8 mouse cellular contexts compared by ENCODE assay signal in genomic region chr9:45985229-45985567, GRCm38 (mm10). TPM values are rescaled to one million over a fixed set of nuclear protein-coding genes. Genes with fewer than 3 reads are reported as not detected.
DNase-seq lines count a peak whose midpoint lies in the region; ATAC-seq lines count a peak whose summit lies in the region.

No protein-coding gene starts in this region.

- ATAC-seq in hindbrain, embryonic 14.5 days (ENCODE audit: low FRiP score), result peak; percentile 70

- peaks cover 36% of the 10 kb centered on the region for H3K4me1 ChIP-seq in hindbrain, embryonic 14.5 days (replicated peaks; ENCODE audit: control insufficient read depth, insufficient read depth, low read length)

- H3K9ac ChIP-seq in hindbrain, embryonic 14.5 days, result peak overlapping the region; percentile 96

- H3K36me3 ChIP-seq in hindbrain, embryonic 14.5 days (replicated peaks; ENCODE audit: control insufficient read depth, insufficient read depth), result no peaks in the 10 kb centered on the region

- no peaks in the 10 kb centered on the region for H3K9me3 ChIP-seq in hindbrain, embryonic 14.5 days (ENCODE audit: control insufficient read depth, low read length)

- DNase-seq in ovary, adult 18-20 months (ENCODE audit: low spot score), result peak; percentile 31
- no peak for DNase-seq in ovary, postnatal 10 days (ENCODE audit: low spot score)
- DNase-seq in cerebellum, postnatal 10 days, result peak; percentile 87 to 90
- peak; percentile 73 for DNase-seq in gastrocnemius, adult 18-20 months (ENCODE audit: low spot score)
- DNase-seq in hindbrain, embryonic 14.5 days (ENCODE audit: low spot score), result peak; percentile 68
- DNase-seq in layer of hippocampus, postnatal 36 days, result peak; percentile 45 to 64
- peak; percentile 85 for DNase-seq in lung, postnatal 14 days
- peak; percentile 24 for DNase-seq in retina, postnatal 7 days (ENCODE audit: low read depth, low spot score)

- no peaks in the 10 kb centered on the region for H3K27me3 ChIP-seq in hindbrain, embryonic 14.5 days (ENCODE audit: control insufficient read depth, insufficient read depth, low read length)

- H3K4me3 ChIP-seq in hindbrain, embryonic 14.5 days (replicated peaks; ENCODE audit: low read length), result peak overlapping the region; percentile 96

- H3K27ac ChIP-seq in hindbrain, embryonic 14.5 days, result peak overlapping the region; percentile 97

- peak overlapping the region; percentile 70 for H3K4me2 ChIP-seq in hindbrain, embryonic 14.5 days (replicated peaks)

- 0% methylated on average over 4 of the region's 4 CpGs for WGBS in hindbrain, embryonic 14.5 days

RNA-seq across cellular contexts. Expression of gene Pafah1b2, which starts 27.3 kb away (rescaled TPM):
- total RNA-seq in gastrocnemius, adult 18-20 months (2021), result 10 to 100 TPM; 23.6 to 32.0 TPM
- polyA plus RNA-seq in hindbrain, embryonic 14.5 days (2014; fragmentation: Nextera tagmentation; extraction: Ambion mirVana), result 289 and 303 TPM in 2 replicates
- total RNA-seq in layer of hippocampus, postnatal 36 days (2021), result 100 to 1,000 TPM; 227 to 234 TPM

RNA-seq across cellular contexts. Expression of gene Sik3, which starts 27.4 kb away (rescaled TPM):
- 10 to 100 TPM; 37.4 to 38.3 TPM for total RNA-seq in gastrocnemius, adult 18-20 months (2021)
- polyA plus RNA-seq in hindbrain, embryonic 14.5 days (2014; fragmentation: Nextera tagmentation; extraction: Ambion mirVana), result 10.9 and 11.0 TPM in 2 replicates
- 100 to 1,000 TPM; 129 to 141 TPM for total RNA-seq in layer of hippocampus, postnatal 36 days (2021)

RNA-seq across cellular contexts. Expression of gene Sidt2, which starts 30.1 kb away (rescaled TPM):
- 10 to 100 TPM; 57.8 to 66.2 TPM for total RNA-seq in gastrocnemius, adult 18-20 months (2021)
- polyA plus RNA-seq in hindbrain, embryonic 14.5 days (2014; fragmentation: Nextera tagmentation; extraction: Ambion mirVana), result 48.9 and 55.3 TPM in 2 replicates
- 10 to 100 TPM; 77.5 to 82.1 TPM for total RNA-seq in layer of hippocampus, postnatal 36 days (2021)

RNA-seq across cellular contexts. Expression of gene Tagln, which starts 49.3 kb away (rescaled TPM):
- total RNA-seq in gastrocnemius, adult 18-20 months (2021), result 10 to 100 TPM; 40.9 to 62.1 TPM
- polyA plus RNA-seq in hindbrain, embryonic 14.5 days (2014; fragmentation: Nextera tagmentation; extraction: Ambion mirVana), result 10.3 and 10.5 TPM in 2 replicates
- 1 to 10 TPM; 7.8 to 9.3 TPM for total RNA-seq in layer of hippocampus, postnatal 36 days (2021)

Comparison
In these comparisons a context has a peak if more than half of its experiments do, and no peak if none do; other contexts are left out.
1. RNA of gene Pafah1b2, which starts 27.3 kb away (total RNA-seq): 227 to 234 TPM in layer of hippocampus, postnatal 36 days; 23.6 to 32.0 TPM in gastrocnemius, adult 18-20 months; every median in the first group is over 4 times any median in the second.